Comparison of ENCODE assay signal across 8 mouse cellular contexts in the genomic region with DNA sequence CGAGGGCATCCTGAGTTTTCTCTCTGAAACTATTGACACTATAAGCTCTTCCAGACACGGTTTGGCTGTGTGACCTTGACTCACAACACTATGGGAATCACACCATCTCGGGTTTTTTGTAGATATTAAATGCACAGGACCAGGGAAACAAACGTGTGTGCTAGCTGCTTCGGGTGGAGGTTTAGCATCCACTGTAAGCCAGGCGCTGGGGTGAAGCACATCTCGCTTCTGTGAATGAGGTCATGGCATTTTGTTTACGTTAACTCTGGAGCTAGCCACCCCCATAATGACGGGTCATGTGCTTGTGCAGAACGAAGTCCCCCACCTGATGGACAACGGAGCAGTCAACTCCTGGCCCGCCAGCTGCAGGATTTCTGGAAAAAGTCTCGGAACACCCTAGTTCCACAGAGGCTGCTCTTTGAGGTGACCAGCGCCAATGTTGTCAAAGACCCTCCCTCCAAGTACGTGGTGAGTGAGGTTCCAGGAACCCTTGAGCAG. TPM values are rescaled to one million over a fixed set of nuclear protein-coding genes. Genes with fewer than 3 reads are reported as not detected.
A peak's percentile ranks its signal among the peaks of the same experiment; 100 is the strongest.
DNase-seq lines count a peak whose midpoint lies in the region; ATAC-seq lines count a peak whose summit lies in the region.

No protein-coding gene starts in this region.

- H3K27ac ChIP-seq in heart, embryonic 11.5 days (ENCODE audit: low read depth, low read length): peak overlapping the region; percentile 86
- no peak overlapping the region for H3K27ac ChIP-seq in hindbrain, embryonic 11.5 days (ENCODE audit: low read depth, low read length)

- intact Hi-C loops in heart, postnatal 10 days (cut with DNase I): no loop called here

- ATAC-seq in heart, embryonic 11.5 days (replicated peaks; ENCODE audit: insufficient number of reproducible peaks, low FRiP score, low TSS enrichment): no peak
- no peak for ATAC-seq in hindbrain, embryonic 11.5 days (ENCODE audit: low FRiP score)

- H3K4me3 ChIP-seq in heart, embryonic 11.5 days (ENCODE audit: low read depth, low read length): peak overlapping the region; percentile 59
- H3K4me3 ChIP-seq in hindbrain, embryonic 11.5 days (ENCODE audit: low read depth, low read length): peak overlapping the region; percentile 56

- no peaks in the 10 kb centered on the region for H3K36me3 ChIP-seq in heart, embryonic 11.5 days (ENCODE audit: control insufficient read depth, insufficient read depth, low read length)
- no peaks in the 10 kb centered on the region for H3K36me3 ChIP-seq in hindbrain, embryonic 11.5 days (ENCODE audit: control insufficient read depth, insufficient read depth, low read length)

- H3K4me1 ChIP-seq in heart, embryonic 11.5 days (ENCODE audit: control insufficient read depth, insufficient read depth, low read length): peaks cover 18% of the 10 kb centered on the region
- peaks cover 2% of the 10 kb centered on the region; the same call in 1 of the 2 replicates for H3K4me1 ChIP-seq in hindbrain, embryonic 11.5 days (replicated peaks; ENCODE audit: control insufficient read depth, insufficient read depth, low read length)

- 7% methylated on average over 15 of the region's 15 CpGs for WGBS in heart, embryonic 11.5 days (ENCODE audit: insufficient replicate concordance)
- WGBS in hindbrain, embryonic 11.5 days: 7% methylated on average over 15 of the region's 15 CpGs

- no peaks in the 10 kb centered on the region for H3K27me3 ChIP-seq in heart, embryonic 11.5 days (ENCODE audit: control insufficient read depth, insufficient read depth, low read length)
- no peaks in the 10 kb centered on the region for H3K27me3 ChIP-seq in hindbrain, embryonic 11.5 days (ENCODE audit: control insufficient read depth, insufficient read depth, low read length)

- DNase-seq in heart, postnatal 10 days: no peak
- peak; percentile 67 for DNase-seq in brain, adult 2 months (ENCODE audit: low read depth, low spot score)
- DNase-seq in hindbrain, embryonic 11.5 days (ENCODE audit: low spot score): no peak
- DNase-seq in lung, postnatal 10 days: peak; percentile 64
- DNase-seq in adrenal gland, postnatal 14 days: no peak
- no peak for DNase-seq in urinary bladder, postnatal 25 days (ENCODE audit: low spot score)
- DNase-seq in urinary bladder, postnatal 4 days (ENCODE audit: low spot score in 2 of 2): no peak

- H3K9me3 ChIP-seq in heart, embryonic 11.5 days (replicated peaks; ENCODE audit: control insufficient read depth, low read length): no peaks in the 10 kb centered on the region
- H3K9me3 ChIP-seq in hindbrain, embryonic 11.5 days (ENCODE audit: control insufficient read depth, low read length): no peaks in the 10 kb centered on the region

- H3K9ac ChIP-seq in heart, embryonic 11.5 days (ENCODE audit: low read depth, low read length): peak overlapping the region; percentile 79
- peak overlapping the region; percentile 63 for H3K9ac ChIP-seq in hindbrain, embryonic 11.5 days (ENCODE audit: low read depth, low read length)

- H3K4me2 ChIP-seq in heart, embryonic 11.5 days: peak overlapping the region; percentile 71
- H3K4me2 ChIP-seq in hindbrain, embryonic 11.5 days (replicated peaks; ENCODE audit: low read depth, low read length): peak overlapping the region; percentile 56

RNA-seq across cellular contexts. Expression of gene Snx21, which starts 0.8 kb away (rescaled TPM):
- polyA plus RNA-seq in heart, embryonic 11.5 days (2014; fragmentation: Nextera tagmentation; extraction: Ambion mirVana): 25.1 and 27.2 TPM in 2 replicates
- 10 to 100 TPM; 25.9 to 26.3 TPM for total RNA-seq in heart, postnatal 10 days (2021)
- 8.6 and 11.6 TPM in 2 replicates for polyA plus RNA-seq in hindbrain, embryonic 11.5 days (2014; fragmentation: Nextera tagmentation; extraction: Ambion mirVana)
- 35.7 and 46.2 TPM in 2 replicates for total RNA-seq in adrenal gland, postnatal 14 days (2021)

RNA-seq across cellular contexts. Expression of gene Tnnc2, which starts 6.7 kb away (rescaled TPM):
- 0.48 and 1.4 TPM in 2 replicates for polyA plus RNA-seq in heart, embryonic 11.5 days (2014; fragmentation: Nextera tagmentation; extraction: Ambion mirVana)
- under 1 TPM in 1 of 2 experiments, not detected in 1; 0.52 TPM for total RNA-seq in heart, postnatal 10 days (2021)
- 4.8 and 7.1 TPM in 2 replicates for polyA plus RNA-seq in hindbrain, embryonic 11.5 days (2014; fragmentation: Nextera tagmentation; extraction: Ambion mirVana)
- total RNA-seq in adrenal gland, postnatal 14 days (2021): 1.0 TPM in 1 of 2 replicates, not detected in the other

RNA-seq across cellular contexts. Expression of gene Ube2c, which starts 16.7 kb away (rescaled TPM):
- polyA plus RNA-seq in heart, embryonic 11.5 days (2014; fragmentation: Nextera tagmentation; extraction: Ambion mirVana): 449 and 506 TPM in 2 replicates
- 10 to 100 TPM; 31.7 to 32.5 TPM for total RNA-seq in heart, postnatal 10 days (2021)
- 498 and 520 TPM in 2 replicates for polyA plus RNA-seq in hindbrain, embryonic 11.5 days (2014; fragmentation: Nextera tagmentation; extraction: Ambion mirVana)
- 32.1 and 36.0 TPM in 2 replicates for total RNA-seq in adrenal gland, postnatal 14 days (2021)

RNA-seq across cellular contexts. Expression of gene Acot8, which starts 18.2 kb away (rescaled TPM):
- polyA plus RNA-seq in heart, embryonic 11.5 days (2014; fragmentation: Nextera tagmentation; extraction: Ambion mirVana): 15.1 and 16.8 TPM in 2 replicates
- 10 to 100 TPM; 12.6 to 13.4 TPM for total RNA-seq in heart, postnatal 10 days (2021)
- 11.9 and 12.8 TPM in 2 replicates for polyA plus RNA-seq in hindbrain, embryonic 11.5 days (2014; fragmentation: Nextera tagmentation; extraction: Ambion mirVana)
- total RNA-seq in adrenal gland, postnatal 14 days (2021): 25.7 and 28.9 TPM in 2 replicates

RNA-seq across cellular contexts. Expression of gene Zswim3, which starts 18.5 kb away (rescaled TPM):
- 7.2 and 7.4 TPM in 2 replicates for polyA plus RNA-seq in heart, embryonic 11.5 days (2014; fragmentation: Nextera tagmentation; extraction: Ambion mirVana)
- 1 to 10 TPM; 2.1 to 2.9 TPM for total RNA-seq in heart, postnatal 10 days (2021)
- polyA plus RNA-seq in hindbrain, embryonic 11.5 days (2014; fragmentation: Nextera tagmentation; extraction: Ambion mirVana): 13.3 and 13.7 TPM in 2 replicates
- total RNA-seq in adrenal gland, postnatal 14 days (2021): 4.9 and 5.1 TPM in 2 replicates

Comparison
In these comparisons a context has a peak if more than half of its experiments do, and no peak if none do; other contexts are left out.
1. DNase-seq: peak in brain, adult 2 months (single experiment) and lung, postnatal 10 days (single experiment); none in heart, postnatal 10 days (0 of 2), hindbrain, embryonic 11.5 days (single experiment), adrenal gland, postnatal 14 days (single experiment), urinary bladder, postnatal 25 days (single experiment) and urinary bladder, postnatal 4 days (0 of 2).